Mouse (Mus musculus) limb, embryonic 15.5 days (tissue): ENCODE data around the gene Ppp1r15b. TPM values are rescaled to one million over a fixed set of nuclear protein-coding genes. Genes with fewer than 3 reads are reported as not detected.

Experiments
- ATAC-seq: fragments of 200-750 bp; cut with Nextera tagmentation; 2 replicates; pipeline ENCODE4 v1.8.0; 2017; ENCODE audit warnings: low read depth, moderate TSS enrichment; ENCODE audit not compliant: insufficient number of reproducible peaks, low FRiP score, low TSS enrichment
- H3K27ac ChIP-seq: fragments of 300-500 bp; sonication (generic); 2 replicates; pipeline ENCODE4 v1.5.1; 2015; ENCODE audit warnings: moderate library complexity, mild to moderate bottlenecking, inconsistent platforms
- H3K27me3 ChIP-seq: fragments of 300-500 bp; sonication (generic); 2 replicates; pipeline ENCODE4 v1.6.1; 2015; ENCODE audit warnings: inconsistent platforms
- H3K36me3 ChIP-seq: fragments of 300-500 bp; sonication (generic); 2 replicates; pipeline ENCODE4 v1.6.1; 2015; ENCODE audit warnings: inconsistent platforms
- H3K4me1 ChIP-seq: fragments of 300-500 bp; sonication (generic); 2 replicates; pipeline ENCODE4 v1.6.1; 2015; ENCODE audit warnings: inconsistent platforms
- H3K4me2 ChIP-seq: fragments of 300-500 bp; sonication (generic); 2 replicates; pipeline ENCODE4 v1.6.1; 2015; ENCODE audit warnings: mild to moderate bottlenecking, inconsistent platforms
- H3K4me3 ChIP-seq: fragments of 300-500 bp; sonication (generic); 2 replicates; pipeline ENCODE4 v1.5.1; 2015; ENCODE audit warnings: mild to moderate bottlenecking, inconsistent platforms
- H3K9ac ChIP-seq: fragments of 300-500 bp; sonication (generic); 2 replicates; pipeline ENCODE4 v1.6.1; 2015; ENCODE audit warnings: inconsistent platforms
- H3K9me3 ChIP-seq: fragments of 300-500 bp; sonication (generic); 2 replicates; pipeline ENCODE4 v1.6.1; 2016; ENCODE audit warnings: inconsistent platforms
- WGBS: fragments of 180-500 bp; shearing (Covaris S2); methylation state at CpG from one replicate; pipeline ENCODE4 v1.1.7; 2015; 5-methylcytosine and 5-hydroxymethylcytosine counted together
- polyA plus RNA-seq: library from polyadenylated mRNA; unstranded; fragments of >200 nt; fragmentation: Nextera tagmentation; extraction: Ambion mirVana; gene quantifications from 2 replicates; pipeline ENCODE4 v1.2.1, GENCODE M21; 2015

Gene Ppp1r15b
- polyA plus RNA-seq, result 34.5 and 36.6 TPM in 2 replicates

GRCm38 (mm10) chr1:133130638-133131560, at the start of gene Ppp1r15b:
Ppp1r15b (plus strand) TSS chr1:133131143.
- ATAC-seq, result peak; percentile 99
- peaks cover 37% of the 10 kb centered on the region for H3K4me1 ChIP-seq
- no peaks in the 10 kb centered on the region for H3K27me3 ChIP-seq
- peak within 1 kb of the TSS; percentile 94 for H3K4me3 ChIP-seq
- peak within 1 kb of the TSS; percentile 90 for H3K4me2 ChIP-seq
- peak within 1 kb of the TSS; percentile 91 for H3K9ac ChIP-seq
- peak within 1 kb of the TSS; percentile 97 for H3K27ac ChIP-seq
- under 1% methylated on average over 72 of the region's 72 CpGs for WGBS
- H3K9me3 ChIP-seq, result no peaks in the 10 kb centered on the region
- no peaks in the 10 kb centered on the region for H3K36me3 ChIP-seq

- no peak for ATAC-seq
- H3K27ac ChIP-seq, result no peak overlapping the region
- H3K4me3 ChIP-seq, result no peak overlapping the region
- no peak overlapping the region for H3K9ac ChIP-seq
- H3K9me3 ChIP-seq, result no peaks in the 10 kb centered on the region
- peaks cover 16% of the 10 kb centered on the region for H3K4me1 ChIP-seq
- WGBS, result 87% methylated on average over 5 of the region's 5 CpGs
- no peak overlapping the region for H3K4me2 ChIP-seq
- H3K36me3 ChIP-seq, result peaks cover 30% of the 10 kb centered on the region
- H3K27me3 ChIP-seq, result no peaks in the 10 kb centered on the region
Measured at GRCm38 (mm10) chr1:133083003-133083546, 47.9 kb upstream of the Ppp1r15b start.

GRCm38 (mm10) chr1:133083942-133084625, 46.9 kb upstream of the Ppp1r15b start:
- no peak overlapping the region; the same call in 1 of the 2 replicates for H3K27ac ChIP-seq
- H3K4me1 ChIP-seq, result peaks cover 16% of the 10 kb centered on the region
- peak; percentile 59; the same call in 1 of the 2 replicates for ATAC-seq
- 50% methylated on average over 11 of the region's 11 CpGs for WGBS
- no peak overlapping the region for H3K4me2 ChIP-seq
- H3K9me3 ChIP-seq, result no peaks in the 10 kb centered on the region
- peaks cover 34% of the 10 kb centered on the region for H3K36me3 ChIP-seq
- H3K27me3 ChIP-seq, result no peaks in the 10 kb centered on the region
- H3K9ac ChIP-seq, result no peak overlapping the region
- H3K4me3 ChIP-seq, result no peak overlapping the region

- Histone ChIP-seq H3K4me1 (peaks cover 16% of the 10 kb centered on the region), H3K9me3 (no peaks in the 10 kb centered on the region), H3K27me3 (no peaks in the 10 kb centered on the region), H3K4me3 (no peak overlapping the region), H3K4me2 (no peak overlapping the region), H3K9ac (no peak overlapping the region), H3K27ac (no peak overlapping the region), H3K36me3 (peaks cover 32% of the 10 kb centered on the region)
- ATAC-seq, result no peak
- WGBS, result 79% methylated on average over 14 of the region's 14 CpGs
Measured at GRCm38 (mm10) chr1:133084708-133085416, 46.1 kb upstream of the Ppp1r15b start.

- Histone ChIP-seq H3K9ac (no peak overlapping the region), H3K4me2 (no peak overlapping the region), H3K27me3 (no peaks in the 10 kb centered on the region), H3K4me3 (no peak overlapping the region), H3K27ac (no peak overlapping the region), H3K4me1 (peaks cover 16% of the 10 kb centered on the region), H3K36me3 (peaks cover 31% of the 10 kb centered on the region), H3K9me3 (no peaks in the 10 kb centered on the region)
- ATAC-seq, result no peak
- 95% methylated on average over 8 of the region's 8 CpGs for WGBS
Measured at GRCm38 (mm10) chr1:133085417-133085742, 45.6 kb upstream of the Ppp1r15b start.

- Histone ChIP-seq H3K9ac (no peak overlapping the region), H3K4me1 (peaks cover 16% of the 10 kb centered on the region), H3K9me3 (no peaks in the 10 kb centered on the region), H3K4me2 (no peak overlapping the region), H3K4me3 (no peak overlapping the region), H3K36me3 (peaks cover 30% of the 10 kb centered on the region), H3K27ac (no peak overlapping the region), H3K27me3 (no peaks in the 10 kb centered on the region)
- 89% methylated on average over 10 of the region's 10 CpGs for whole genome bisulfite sequencing
- no peak for ATAC-seq
Measured at GRCm38 (mm10) chr1:133086804-133087203, 44.1 kb upstream of the Ppp1r15b start.

- H3K27ac ChIP-seq, result no peak overlapping the region
- no peak overlapping the region for H3K9ac ChIP-seq
- no peak overlapping the region for H3K4me3 ChIP-seq
- no peaks in the 10 kb centered on the region for H3K9me3 ChIP-seq
- peaks cover 30% of the 10 kb centered on the region for H3K36me3 ChIP-seq
- no peak for ATAC-seq
- peaks cover 16% of the 10 kb centered on the region for H3K4me1 ChIP-seq
- 49% methylated on average over 7 of the region's 7 CpGs for WGBS
- H3K27me3 ChIP-seq, result no peaks in the 10 kb centered on the region
- no peak overlapping the region for H3K4me2 ChIP-seq
Measured at GRCm38 (mm10) chr1:133087206-133087905, 43.6 kb upstream of the Ppp1r15b start.

- no peak overlapping the region for H3K9ac ChIP-seq
- ATAC-seq, result no peak
- no peak overlapping the region for H3K27ac ChIP-seq
- no peaks in the 10 kb centered on the region for H3K27me3 ChIP-seq
- H3K36me3 ChIP-seq, result peaks cover 27% of the 10 kb centered on the region
- H3K4me3 ChIP-seq, result no peak overlapping the region
- 80% methylated on average over 10 of the region's 10 CpGs for WGBS
- H3K4me2 ChIP-seq, result no peak overlapping the region
- H3K9me3 ChIP-seq, result no peaks in the 10 kb centered on the region
- peaks cover 16% of the 10 kb centered on the region for H3K4me1 ChIP-seq
Measured at GRCm38 (mm10) chr1:133088196-133088595, 42.7 kb upstream of the Ppp1r15b start.

- Histone ChIP-seq H3K4me1 (peaks cover 9% of the 10 kb centered on the region), H3K27me3 (no peaks in the 10 kb centered on the region), H3K4me3 (no peak overlapping the region), H3K4me2 (no peak overlapping the region), H3K9me3 (no peaks in the 10 kb centered on the region), H3K27ac (no peak overlapping the region), H3K9ac (no peak overlapping the region), H3K36me3 (peaks cover 33% of the 10 kb centered on the region)
- 79% methylated on average over 4 of the region's 4 CpGs for WGBS
- ATAC-seq, result no peak
Measured at GRCm38 (mm10) chr1:133089415-133089814, 41.5 kb upstream of the Ppp1r15b start.

GRCm38 (mm10) chr1:133090641-133091040, 40.3 kb upstream of the Ppp1r15b start:
- H3K4me1 ChIP-seq, result peaks cover 4% of the 10 kb centered on the region; the same call in 1 of the 2 replicates
- H3K36me3 ChIP-seq, result peaks cover 41% of the 10 kb centered on the region
- no peak overlapping the region for H3K4me3 ChIP-seq
- H3K27ac ChIP-seq, result no peak overlapping the region
- ATAC-seq, result no peak
- H3K27me3 ChIP-seq, result no peaks in the 10 kb centered on the region
- no peak overlapping the region for H3K9ac ChIP-seq
- WGBS, result 76% methylated on average over 6 of the region's 6 CpGs
- no peak overlapping the region for H3K4me2 ChIP-seq
- H3K9me3 ChIP-seq, result no peaks in the 10 kb centered on the region

- H3K36me3 ChIP-seq, result peaks cover 44% of the 10 kb centered on the region
- H3K4me1 ChIP-seq, result peaks cover 4% of the 10 kb centered on the region; the same call in 1 of the 2 replicates
- H3K9ac ChIP-seq, result no peak overlapping the region
- H3K27ac ChIP-seq, result no peak overlapping the region
- H3K27me3 ChIP-seq, result no peaks in the 10 kb centered on the region
- 82% methylated on average over 8 of the region's 8 CpGs for WGBS
- H3K4me2 ChIP-seq, result no peak overlapping the region
- no peak overlapping the region for H3K4me3 ChIP-seq
- ATAC-seq, result no peak
- H3K9me3 ChIP-seq, result no peaks in the 10 kb centered on the region
Measured at GRCm38 (mm10) chr1:133091483-133091882, 39.5 kb upstream of the Ppp1r15b start.
